Mouse (Mus musculus) CD4-positive, CD25-positive, alpha-beta regulatory T cell, adult 4 months (primary cell): ENCODE results near the gene Wdr91. TPM values are rescaled to one million over a fixed set of nuclear protein-coding genes. Genes with fewer than 3 reads are reported as not detected.

Experiments used
- ATAC-seq: one replicate; pipeline ENCODE4 v1.8.0; 2017
- polyA plus RNA-seq, 2 experiments: library from polyadenylated mRNA; unstranded; fragments of 100-300 nt; shearing (Covaris generic); gene quantifications; one replicate each; pipeline ENCODE4 v1.2.1; 2017

The Wdr91 gene
- polyA plus RNA-seq, 2 experiments from 2014 or later = 20.0 to 30.1 TPM

- peak; percentile 69 for ATAC-seq
Observed at GRCm38 (mm10) chr6:34862381-34862780, 48.3 kb downstream of the Wdr91 start.

- no peak for ATAC-seq
Observed at GRCm38 (mm10) chr6:34861546-34862053, 49.1 kb downstream of the Wdr91 start.

GRCm38 (mm10) chr6:34832352-34832751, 78.3 kb downstream of the Wdr91 start:
- ATAC-seq = no peak

Other genes starting within 250 kb of the Wdr91 start
- gene Agbl3, start 130.4 kb downstream of the Wdr91 start, polyA plus RNA-seq = 1 to 10 TPM; 2.2 to 3.4 TPM
- gene Tmem140, start 47.7 kb downstream of the Wdr91 start, polyA plus RNA-seq = 10 to 100 TPM; 21.8 to 22.6 TPM
- gene Cyren, start 32.8 kb downstream of the Wdr91 start, polyA plus RNA-seq = 1 to 10 TPM; 5.0 to 5.9 TPM
- under 1 TPM in 1 of 2 experiments, not detected in 1; 0.27 TPM for gene Stra8, start 9.3 kb upstream of the Wdr91 start, polyA plus RNA-seq
- 1 to 10 TPM in 1 of 2 experiments, under 1 TPM in 1; 0.57 to 1.8 TPM for gene Slc23a4, start 77.5 kb upstream of the Wdr91 start, polyA plus RNA-seq
- 10 to 100 TPM; 50.3 to 72.7 TPM for gene Cnot4, start 222.8 kb upstream of the Wdr91 start, polyA plus RNA-seq